8 mouse cellular contexts compared by ENCODE assay signal in the genomic region with DNA sequence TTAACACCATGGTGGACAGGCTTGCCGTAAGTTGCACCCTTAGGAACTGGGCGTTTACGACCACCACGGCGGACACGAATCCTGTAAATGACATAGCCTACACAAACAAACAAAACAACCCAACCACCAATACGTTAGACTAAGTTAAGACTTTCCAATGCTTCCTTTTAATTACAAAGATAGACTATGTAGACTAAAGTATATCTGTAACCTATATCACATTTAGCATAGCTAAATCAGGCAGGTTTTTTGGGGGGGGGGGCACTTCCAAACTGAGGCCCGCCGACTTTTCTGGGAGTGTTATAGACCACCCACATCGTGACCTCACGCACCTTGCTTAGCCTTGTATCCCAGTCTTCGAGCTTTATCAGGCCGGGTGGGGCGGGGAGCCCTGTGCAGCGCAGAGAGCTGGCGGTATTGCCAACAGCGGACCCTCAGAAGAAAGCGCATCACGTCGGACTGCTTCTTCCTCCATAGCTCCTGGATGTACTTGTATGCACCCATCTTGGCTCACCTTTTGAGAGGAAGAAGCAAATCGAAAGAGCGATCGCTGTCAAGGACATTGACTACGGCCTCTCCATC. TPM values are rescaled to one million over a fixed set of nuclear protein-coding genes. Genes with fewer than 3 reads are reported as not detected.
DNase-seq lines count a peak whose midpoint lies in the region; ATAC-seq and TF ChIP-seq lines count a peak whose summit lies in the region.
"Not testable (repeated sequence)": the region's sequence is repeated elsewhere in the genome, so short reads cannot be mapped to it uniquely, and the experiment has no call there.

No protein-coding gene starts in this region.

- peak overlapping the region; percentile 96 for H3K4me3 ChIP-seq in ES-Bruce4 (ENCODE audit: low read depth, low read length)
- peak overlapping the region; percentile 93 for H3K4me3 ChIP-seq in forebrain, embryonic 15.5 days
- H3K4me3 ChIP-seq in hindbrain, embryonic 11.5 days (ENCODE audit: low read depth, low read length) = peak overlapping the region; percentile 94
- H3K4me3 ChIP-seq in kidney, embryonic 15.5 days (replicated peaks) = peak overlapping the region; percentile 88
- H3K4me3 ChIP-seq in liver, embryonic 14.5 days (ENCODE audit: insufficient read depth in 1 of 2, low read depth in 2 of 2, low read length in 2 of 2) = peak overlapping the region; percentile 79 to 89
- peak overlapping the region; percentile 90 for H3K4me3 ChIP-seq in midbrain, embryonic 13.5 days (replicated peaks)
- H3K4me3 ChIP-seq in small intestine, adult 2 months (ENCODE audit: low read depth, low read length) = peak overlapping the region; percentile 74

- under 1% methylated on average over 24 of the region's 24 CpGs for WGBS in forebrain, embryonic 15.5 days
- WGBS in hindbrain, embryonic 11.5 days = under 1% methylated on average over 20 of the region's 24 CpGs
- WGBS in kidney, embryonic 15.5 days = under 1% methylated on average over 24 of the region's 24 CpGs
- under 1% methylated on average over 19 of the region's 24 CpGs for WGBS in liver, embryonic 14.5 days (ENCODE audit: insufficient replicate concordance)
- WGBS in midbrain, embryonic 13.5 days = under 1% methylated on average over 24 of the region's 24 CpGs
- 1% methylated on average over 24 of the region's 24 CpGs for WGBS in small intestine, adult 2 months

- H3K27ac ChIP-seq in ES-Bruce4 (ENCODE audit: insufficient read depth, low read length) = peak overlapping the region; percentile 34
- H3K27ac ChIP-seq in forebrain, embryonic 15.5 days (replicated peaks) = peak overlapping the region; percentile 83
- peak overlapping the region; percentile 74 for H3K27ac ChIP-seq in hindbrain, embryonic 11.5 days (ENCODE audit: low read depth, low read length)
- peak overlapping the region; percentile 83 for H3K27ac ChIP-seq in kidney, embryonic 15.5 days
- H3K27ac ChIP-seq in liver, embryonic 14.5 days = peak overlapping the region; percentile 16
- peak overlapping the region; percentile 86 for H3K27ac ChIP-seq in midbrain, embryonic 13.5 days
- peak overlapping the region; percentile 40; the same call in 1 of the 2 replicates for H3K27ac ChIP-seq in small intestine, adult 2 months (ENCODE audit: insufficient read depth, low read depth, low read length)

- peak overlapping the region; percentile 86 for H3K9ac ChIP-seq in ES-Bruce4 (ENCODE audit: low read depth, poor library complexity, severe bottlenecking)
- H3K9ac ChIP-seq in forebrain, embryonic 15.5 days (replicated peaks) = peak overlapping the region; percentile 99
- peak overlapping the region; percentile 99 for H3K9ac ChIP-seq in hindbrain, embryonic 11.5 days (ENCODE audit: low read depth, low read length)
- peak overlapping the region; percentile 96 for H3K9ac ChIP-seq in kidney, embryonic 15.5 days
- peak overlapping the region; percentile 84 for H3K9ac ChIP-seq in liver, embryonic 14.5 days (replicated peaks)
- peak overlapping the region; percentile 99 for H3K9ac ChIP-seq in midbrain, embryonic 13.5 days (replicated peaks)

- peak; percentile 6; the same call in 1 of the 2 replicates for ATAC-seq in forebrain, embryonic 15.5 days (replicated peaks)
- peak; percentile 3; the same call in 1 of the 2 replicates for ATAC-seq in hindbrain, embryonic 11.5 days (ENCODE audit: low FRiP score)
- ATAC-seq in kidney, embryonic 15.5 days (replicated peaks; ENCODE audit: low FRiP score); liver, embryonic 14.5 days (ENCODE audit: insufficient read depth): not testable (repeated sequence)
- ATAC-seq in midbrain, embryonic 13.5 days = peak; percentile 0; the same call in 1 of the 2 replicates

- not testable (repeated sequence) for TF ChIP-seq CTCF in ES-Bruce4 (IDR thresholded peaks at IDR 0.05; ENCODE audit: low read depth, low read length); liver, embryonic 14.5 days (IDR thresholded peaks at IDR 0.05; ENCODE audit: low read depth); small intestine, adult 2 months (IDR thresholded peaks at IDR 0.05; ENCODE audit: extremely low read depth, insufficient read length, insufficient replicate concordance, low read depth, low read length)

- H3K9me3 ChIP-seq in ES-Bruce4 (replicated peaks; ENCODE audit: control insufficient read depth, insufficient read depth, low read length, poor library complexity, severe bottlenecking); forebrain, embryonic 15.5 days; hindbrain, embryonic 11.5 days (ENCODE audit: control insufficient read depth, low read length); kidney, embryonic 15.5 days (replicated peaks); liver, embryonic 14.5 days (ENCODE audit: control insufficient read depth, low read length); midbrain, embryonic 13.5 days: not testable (repeated sequence)

- peak overlapping the region; percentile 74 for H3K4me2 ChIP-seq in forebrain, embryonic 15.5 days (replicated peaks)
- H3K4me2 ChIP-seq in hindbrain, embryonic 11.5 days (replicated peaks; ENCODE audit: low read depth, low read length) = peak overlapping the region; percentile 66
- H3K4me2 ChIP-seq in kidney, embryonic 15.5 days = peak overlapping the region; percentile 64
- peak overlapping the region; percentile 76 for H3K4me2 ChIP-seq in liver, embryonic 14.5 days (ENCODE audit: low read depth)
- peak overlapping the region; percentile 80 for H3K4me2 ChIP-seq in midbrain, embryonic 13.5 days (replicated peaks)

- TF ChIP-seq POLR2A in ES-Bruce4 (IDR thresholded peaks at IDR 0.05; ENCODE audit: insufficient read depth, low read length); small intestine, adult 2 months (IDR thresholded peaks at IDR 0.05; ENCODE audit: low read depth, low read length): not testable (repeated sequence)

- DNase-seq in embryo, embryonic 10.5 days (ENCODE audit: low spot score) = peak; percentile 40
- DNase-seq in hindbrain, embryonic 11.5 days (ENCODE audit: low spot score) = peak; percentile 39
- not testable (repeated sequence) for DNase-seq in liver, embryonic 14.5 days (ENCODE audit: low read depth in 3 of 3, low spot score in 3 of 3)

- H3K4me1 ChIP-seq in ES-Bruce4 (ENCODE audit: control insufficient read depth, insufficient read depth, low read length); hindbrain, embryonic 11.5 days (replicated peaks; ENCODE audit: control insufficient read depth, insufficient read depth, low read length); liver, embryonic 14.5 days (replicated peaks; ENCODE audit: control insufficient read depth in 2 of 2, insufficient read depth in 2 of 2, low read length in 1 of 2); small intestine, adult 2 months (ENCODE audit: control insufficient read depth, insufficient read depth, insufficient read length, low read length): not testable (repeated sequence)
- peaks cover 32% of the 10 kb centered on the region for H3K4me1 ChIP-seq in forebrain, embryonic 15.5 days
- peaks cover 15% of the 10 kb centered on the region for H3K4me1 ChIP-seq in kidney, embryonic 15.5 days
- H3K4me1 ChIP-seq in midbrain, embryonic 13.5 days (replicated peaks) = peaks cover 26% of the 10 kb centered on the region

- TF ChIP-seq EP300 in ES-Bruce4 (IDR thresholded peaks at IDR 0.05; ENCODE audit: insufficient read depth, low read depth, low read length); liver, embryonic 14.5 days (IDR thresholded peaks at IDR 0.05; ENCODE audit: low read depth): not testable (repeated sequence)

- peaks cover 34% of the 10 kb centered on the region for H3K36me3 ChIP-seq in ES-Bruce4 (ENCODE audit: control insufficient read depth, insufficient read depth, low read length, poor library complexity, severe bottlenecking)
- H3K36me3 ChIP-seq in forebrain, embryonic 15.5 days = peaks cover 22% of the 10 kb centered on the region
- H3K36me3 ChIP-seq in hindbrain, embryonic 11.5 days (ENCODE audit: control insufficient read depth, insufficient read depth, low read length) = not testable (repeated sequence)
- H3K36me3 ChIP-seq in kidney, embryonic 15.5 days = peaks cover 35% of the 10 kb centered on the region
- peaks cover 28% of the 10 kb centered on the region for H3K36me3 ChIP-seq in liver, embryonic 14.5 days (replicated peaks; ENCODE audit: control insufficient read depth, insufficient read depth, low read depth)
- peaks cover 22% of the 10 kb centered on the region for H3K36me3 ChIP-seq in midbrain, embryonic 13.5 days
- peaks cover 16% of the 10 kb centered on the region for H3K36me3 ChIP-seq in small intestine, adult 2 months (ENCODE audit: control insufficient read depth, insufficient read depth, low read length)

- not testable (repeated sequence) for H3K27me3 ChIP-seq in ES-Bruce4 (ENCODE audit: control insufficient read depth, insufficient read depth, low read length, poor library complexity, severe bottlenecking); forebrain, embryonic 15.5 days; hindbrain, embryonic 11.5 days (ENCODE audit: control insufficient read depth, insufficient read depth, low read length); kidney, embryonic 15.5 days; liver, embryonic 14.5 days (ENCODE audit: control insufficient read depth, insufficient read depth, low read length); midbrain, embryonic 13.5 days; small intestine, adult 2 months (ENCODE audit: control insufficient read depth, insufficient read depth, low read length)

RNA-seq across cellular contexts. Expression of gene Nkiras1, which starts 0.9 kb away (rescaled TPM):
- polyA plus RNA-seq in ES-Bruce4 (2011; ENCODE audit: insufficient read depth, insufficient read length, low read depth, missing spikeins) = 15.5 and 16.6 TPM in 2 replicates
- polyA plus RNA-seq in forebrain, embryonic 15.5 days (2015; fragmentation: Nextera tagmentation; extraction: Ambion mirVana) = 29.5 and 33.3 TPM in 2 replicates
- polyA plus RNA-seq in hindbrain, embryonic 11.5 days (2014; fragmentation: Nextera tagmentation; extraction: Ambion mirVana) = 17.0 and 20.2 TPM in 2 replicates
- polyA plus RNA-seq in kidney, embryonic 15.5 days (2015; fragmentation: Nextera tagmentation; extraction: Ambion mirVana) = 15.0 and 17.6 TPM in 2 replicates
- 4.1 and 8.9 TPM in 2 replicates for polyA plus RNA-seq in liver, embryonic 14.5 days (2012; rRNA removed)
- polyA plus RNA-seq in liver, embryonic 14.5 days (2014; fragmentation: Nextera tagmentation; extraction: Ambion mirVana) = 7.0 and 8.5 TPM in 2 replicates
- 32.2 and 32.8 TPM in 2 replicates for polyA plus RNA-seq in midbrain, embryonic 13.5 days (2015; fragmentation: Nextera tagmentation; extraction: Ambion mirVana)
- polyA plus RNA-seq in small intestine, adult 2 months (2012; rRNA removed) = 0.89 and 2.1 TPM in 2 replicates

RNA-seq across cellular contexts. Expression of gene Rpl15, which starts 1.2 kb away (rescaled TPM):
- polyA plus RNA-seq in ES-Bruce4 (2011; ENCODE audit: insufficient read depth, insufficient read length, low read depth, missing spikeins) = 1,134 and 1,178 TPM in 2 replicates
- polyA plus RNA-seq in forebrain, embryonic 15.5 days (2015; fragmentation: Nextera tagmentation; extraction: Ambion mirVana) = 315 and 322 TPM in 2 replicates
- polyA plus RNA-seq in hindbrain, embryonic 11.5 days (2014; fragmentation: Nextera tagmentation; extraction: Ambion mirVana) = 400 and 415 TPM in 2 replicates
- 429 and 508 TPM in 2 replicates for polyA plus RNA-seq in kidney, embryonic 15.5 days (2015; fragmentation: Nextera tagmentation; extraction: Ambion mirVana)
- polyA plus RNA-seq in liver, embryonic 14.5 days (2012; rRNA removed) = 372 and 626 TPM in 2 replicates
- 382 and 390 TPM in 2 replicates for polyA plus RNA-seq in liver, embryonic 14.5 days (2014; fragmentation: Nextera tagmentation; extraction: Ambion mirVana)
- polyA plus RNA-seq in midbrain, embryonic 13.5 days (2015; fragmentation: Nextera tagmentation; extraction: Ambion mirVana) = 322 and 334 TPM in 2 replicates
- 139 and 178 TPM in 2 replicates for polyA plus RNA-seq in small intestine, adult 2 months (2012; rRNA removed)

RNA-seq across cellular contexts. Expression of gene Nr1d2, which starts 31.1 kb away (rescaled TPM):
- 16.1 and 16.3 TPM in 2 replicates for polyA plus RNA-seq in ES-Bruce4 (2011; ENCODE audit: insufficient read depth, insufficient read length, low read depth, missing spikeins)
- polyA plus RNA-seq in forebrain, embryonic 15.5 days (2015; fragmentation: Nextera tagmentation; extraction: Ambion mirVana) = 7.3 and 8.2 TPM in 2 replicates
- polyA plus RNA-seq in hindbrain, embryonic 11.5 days (2014; fragmentation: Nextera tagmentation; extraction: Ambion mirVana) = 4.3 and 4.8 TPM in 2 replicates
- polyA plus RNA-seq in kidney, embryonic 15.5 days (2015; fragmentation: Nextera tagmentation; extraction: Ambion mirVana) = 9.6 and 9.9 TPM in 2 replicates
- 0.52 and 0.85 TPM in 2 replicates for polyA plus RNA-seq in liver, embryonic 14.5 days (2012; rRNA removed)
- polyA plus RNA-seq in liver, embryonic 14.5 days (2014; fragmentation: Nextera tagmentation; extraction: Ambion mirVana) = 1.3 and 1.4 TPM in 2 replicates
- 4.0 and 5.1 TPM in 2 replicates for polyA plus RNA-seq in midbrain, embryonic 13.5 days (2015; fragmentation: Nextera tagmentation; extraction: Ambion mirVana)
- polyA plus RNA-seq in small intestine, adult 2 months (2012; rRNA removed) = 8.3 and 11.9 TPM in 2 replicates

Comparison
In these comparisons a context has a peak if more than half of its experiments do, and no peak if none do; other contexts are left out.
1. H3K27ac ChIP-seq: peak in every context shown above with its lines; median percentile 86 in midbrain, embryonic 13.5 days; 83 in forebrain, embryonic 15.5 days; 83 in kidney, embryonic 15.5 days; 74 in hindbrain, embryonic 11.5 days; 40 in small intestine, adult 2 months; 34 in ES-Bruce4; 16 in liver, embryonic 14.5 days.